Mouse (Mus musculus) heart, postnatal 14 days (tissue): ENCODE data around the gene Nelfb. TPM values are rescaled to one million over a fixed set of nuclear protein-coding genes. Genes with fewer than 3 reads are reported as not detected.

Experiments used
- DNase-seq, 2 experiments: peaks; one replicate each; pipeline ENCODE4 v3.0.0; 2021 to 2022
- intact Hi-C: fragments of 180-260 bp; cut with DNase I; formaldehyde crosslinking; loops from one replicate; pipeline ENCODE4 v1.15.1; 2025
- total RNA-seq, 2 experiments: library from RNA; stranded (reverse); gene quantifications; 2 replicates each; pipeline ENCODE4 v1.2.3; 2021

The Nelfb gene
- total RNA-seq, 2 experiments from 2014 or later: 35.7 to 36.2 TPM

DNA sequence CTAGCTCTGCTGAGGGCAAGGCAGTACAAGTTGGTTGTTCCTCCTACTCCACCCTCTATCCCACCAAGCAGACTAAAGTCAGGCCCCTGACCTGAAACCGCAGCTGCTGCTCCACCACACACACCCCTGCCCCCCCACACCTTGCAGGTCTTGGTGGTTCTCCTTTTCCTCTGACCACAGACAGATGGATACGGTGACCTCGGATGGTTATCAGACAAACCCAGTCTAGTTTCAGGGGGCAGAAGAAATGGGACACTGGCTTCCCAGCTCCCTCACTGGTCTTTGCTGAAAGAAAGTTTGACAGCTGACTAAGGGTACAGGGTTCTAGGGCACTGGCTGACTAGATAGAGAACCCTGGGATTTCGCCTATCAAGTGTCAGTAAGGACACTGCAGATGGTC lies 22.1 kb upstream of the Nelfb start:
- no peak for DNase-seq
- intact Hi-C loops: no loop called here

DNA sequence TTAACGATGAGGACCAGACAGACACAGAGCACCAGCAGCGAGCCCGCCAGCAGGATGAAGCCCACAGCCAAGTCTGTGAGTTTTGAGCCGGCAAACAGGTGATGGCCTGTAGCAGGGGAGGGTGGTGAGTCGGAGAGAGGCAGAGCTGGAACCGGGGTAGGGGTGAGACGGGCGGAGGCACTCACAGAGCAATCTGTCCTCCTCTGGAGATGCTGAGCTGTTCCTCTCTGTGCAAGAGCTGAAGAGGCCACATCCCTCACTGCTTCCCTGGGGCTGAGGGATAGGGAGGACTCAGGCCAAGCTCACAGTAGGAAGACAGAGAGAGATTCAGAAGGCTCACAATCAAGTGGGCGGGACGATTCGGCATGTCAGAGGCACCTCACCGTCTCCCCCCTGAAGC lies 19.7 kb upstream of the Nelfb start:
- intact Hi-C loops: no loop called here
- DNase-seq: no peak

- intact Hi-C loops: no loop called here
- no peak for DNase-seq
These were observed 19.3 kb upstream of the Nelfb start for GRCm38 (mm10) chr2:25230581-25230980.

- intact Hi-C loops: loop anchor here (2.0 kb wide), 2 partner anchors 23 to 63 kb away; no protein-coding TSS in a partner anchor
- DNase-seq: no peak
These were observed 18.3 kb upstream of the Nelfb start for GRCm38 (mm10) chr2:25229582-25229981.

DNA sequence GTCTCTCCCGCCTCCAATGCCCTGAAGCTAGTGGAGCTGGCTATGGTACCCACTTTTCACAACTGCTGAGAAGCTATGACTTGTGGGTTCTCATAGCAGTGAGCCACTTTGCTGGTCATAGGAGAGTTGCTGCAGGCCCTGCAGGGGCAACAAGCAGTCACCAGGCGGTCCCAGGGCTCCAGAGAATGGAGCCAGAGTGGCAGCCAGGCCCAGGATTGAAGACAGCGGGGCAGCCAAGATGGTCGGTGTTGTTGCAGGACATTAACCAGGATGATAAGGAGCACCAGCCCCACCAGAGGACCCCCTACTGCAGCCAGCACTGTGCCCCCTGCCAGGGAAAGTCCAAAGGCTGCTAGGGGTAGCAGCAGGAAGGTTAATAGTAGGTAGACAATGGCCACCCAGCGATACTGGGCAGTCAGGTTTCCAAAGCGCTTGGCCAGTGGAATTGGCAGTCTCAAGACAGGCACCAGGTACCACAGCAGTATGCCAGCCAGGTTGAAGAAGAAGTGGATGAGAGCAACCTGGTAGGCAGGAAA lies 17.8 kb upstream of the Nelfb start:
- no peak for DNase-seq
- intact Hi-C loops: loop anchor here (1.0 to 2.0 kb wide), 3 partner anchors 24 to 64 kb away; no protein-coding TSS in a partner anchor

GRCm38 (mm10) chr2:25228431-25228889 lies 17.2 kb upstream of the Nelfb start:
- intact Hi-C loops: loop anchor here (1.0 to 2.0 kb wide), 3 partner anchors 24 to 64 kb away; no protein-coding TSS in a partner anchor
- DNase-seq: peak; percentile 86 to 89

- no peak for DNase-seq
- intact Hi-C loops: no loop called here
These were observed 16.1 kb upstream of the Nelfb start for GRCm38 (mm10) chr2:25227406-25227805.

- intact Hi-C loops: no loop called here
- no peak for DNase-seq
These were observed 15.6 kb upstream of the Nelfb start for GRCm38 (mm10) chr2:25226864-25227263.

DNA sequence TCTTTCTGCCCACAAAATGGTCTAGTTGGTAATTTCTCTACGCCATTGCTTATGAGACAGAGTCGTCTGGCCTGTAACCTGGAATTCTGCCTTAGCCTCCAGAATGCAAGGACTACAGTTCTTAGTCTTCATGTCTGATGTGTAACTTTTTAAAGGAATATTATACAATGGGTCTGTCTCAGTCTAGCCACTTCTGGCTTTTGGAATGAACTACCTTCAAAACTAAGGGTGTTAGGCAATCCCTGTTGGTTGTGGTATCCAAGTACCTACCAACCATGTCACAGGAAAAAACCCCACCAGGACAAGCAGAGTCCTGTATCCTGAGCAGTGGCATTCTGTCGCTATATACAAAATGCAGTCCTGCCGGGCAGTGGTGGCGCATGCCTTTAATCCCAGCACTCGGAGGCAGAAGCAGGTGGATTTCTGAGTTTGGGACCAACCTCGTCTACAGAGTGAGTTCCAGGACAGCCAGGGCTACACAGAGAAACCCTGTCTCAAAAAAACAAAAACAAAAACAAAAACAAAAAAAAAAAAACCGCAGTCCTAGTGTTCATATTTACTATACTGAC lies 14.6 kb upstream of the Nelfb start:
- intact Hi-C loops: no loop called here
- no peak for DNase-seq

DNA sequence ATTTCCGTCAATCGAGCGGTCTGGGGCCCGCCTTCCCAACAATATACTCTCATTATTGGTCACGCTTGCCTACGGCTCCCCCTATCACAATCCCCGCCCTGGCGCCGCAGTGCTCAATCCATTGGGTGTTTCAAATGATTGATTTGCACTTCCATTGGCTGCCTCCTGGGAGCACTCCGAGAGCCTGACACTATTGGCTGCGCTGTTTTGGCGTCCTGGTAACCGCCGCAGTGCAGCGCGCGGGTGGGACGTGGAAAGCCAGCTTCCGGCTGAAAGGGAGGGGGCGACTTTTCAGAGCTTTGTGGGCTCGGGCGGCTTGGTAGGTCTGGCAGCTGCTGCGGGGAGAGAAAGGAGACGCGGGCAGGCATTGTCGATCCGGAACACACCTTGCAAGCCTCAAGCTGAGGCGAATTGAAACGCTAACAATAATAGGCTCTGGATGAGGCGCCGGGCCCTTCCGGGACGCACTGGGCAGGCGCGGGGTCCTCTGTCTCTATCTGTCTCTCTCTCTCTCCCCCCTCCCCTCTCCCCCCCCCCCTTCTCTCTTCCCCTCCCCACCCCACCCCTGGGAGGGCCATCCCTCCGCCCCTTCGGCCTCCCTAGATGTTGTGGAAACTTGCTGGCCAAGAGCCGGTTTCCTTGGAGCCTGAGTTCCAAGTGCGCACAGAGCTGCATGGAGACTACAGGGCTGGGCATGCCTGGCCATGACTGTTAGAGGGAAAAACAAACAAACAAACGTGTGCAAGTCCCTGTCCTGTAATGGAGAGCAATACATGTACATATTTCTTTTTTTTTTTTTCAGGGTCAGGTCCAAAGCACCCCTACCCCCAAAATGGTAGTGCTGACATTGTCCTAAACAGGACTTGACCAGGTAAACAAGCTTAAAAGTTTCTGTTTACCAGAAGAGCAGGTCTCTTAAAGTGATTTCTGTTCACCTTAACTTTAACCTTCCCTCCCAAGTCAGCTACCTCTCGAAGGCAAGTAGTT lies 13.8 kb upstream of the Nelfb start:
- peak; percentile 95 for DNase-seq
- intact Hi-C loops: no loop called here

- intact Hi-C loops: no loop called here
- DNase-seq: no peak
These were observed 13.1 kb upstream of the Nelfb start, which contains the start of gene Tubb4b for GRCm38 (mm10) chr2:25224492-25224765. Tubb4b (minus strand) TSS chr2:25224702.

GRCm38 (mm10) chr2:25223681-25224491 lies 12.6 kb upstream of the Nelfb start:
- intact Hi-C loops: no loop called here

GRCm38 (mm10) chr2:25221331-25221772 lies 10.1 kb upstream of the Nelfb start:
- DNase-seq: no peak
- intact Hi-C loops: no loop called here

More at GRCm38 (mm10) chr2:25223681-25224491, 12.6 kb upstream of the Nelfb start:
- peak; percentile 84 to 85 for DNase-seq

- intact Hi-C loops: no loop called here
- no peak for DNase-seq
These were observed 7.2 kb upstream of the Nelfb start, which contains the start of gene Fam166a for GRCm38 (mm10) chr2:25218445-25218844. Fam166a (plus strand) TSS chr2:25218745.

GRCm38 (mm10) chr2:25217666-25218065 lies 6.4 kb upstream of the Nelfb start:
- DNase-seq: no peak
- intact Hi-C loops: no loop called here

DNA sequence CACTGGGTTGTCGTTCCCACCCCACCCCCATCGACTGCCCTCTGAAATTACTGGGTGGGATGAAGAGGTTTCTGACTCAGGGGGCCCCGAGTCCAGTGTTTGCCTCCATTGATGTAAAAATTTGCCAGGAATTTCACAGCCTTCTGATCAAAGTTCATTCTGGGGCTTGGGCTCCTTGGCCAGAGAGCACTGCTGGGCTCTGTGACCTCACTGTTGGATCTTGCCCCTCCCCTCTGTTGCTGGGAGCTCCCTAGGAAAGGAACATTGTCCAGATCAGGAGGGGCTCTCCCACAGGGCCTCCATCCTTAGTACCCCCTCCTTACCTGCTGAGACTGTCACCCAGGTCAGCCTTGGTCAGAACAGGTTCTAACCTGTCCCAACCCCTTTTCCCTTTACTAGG lies 3.2 kb upstream of the Nelfb start, which contains the start of gene Stpg3:
Stpg3 (minus strand) TSS at position 194 of the 400 bp plus-strand sequence.
- no peak for DNase-seq
- intact Hi-C loops: no loop called here

DNA sequence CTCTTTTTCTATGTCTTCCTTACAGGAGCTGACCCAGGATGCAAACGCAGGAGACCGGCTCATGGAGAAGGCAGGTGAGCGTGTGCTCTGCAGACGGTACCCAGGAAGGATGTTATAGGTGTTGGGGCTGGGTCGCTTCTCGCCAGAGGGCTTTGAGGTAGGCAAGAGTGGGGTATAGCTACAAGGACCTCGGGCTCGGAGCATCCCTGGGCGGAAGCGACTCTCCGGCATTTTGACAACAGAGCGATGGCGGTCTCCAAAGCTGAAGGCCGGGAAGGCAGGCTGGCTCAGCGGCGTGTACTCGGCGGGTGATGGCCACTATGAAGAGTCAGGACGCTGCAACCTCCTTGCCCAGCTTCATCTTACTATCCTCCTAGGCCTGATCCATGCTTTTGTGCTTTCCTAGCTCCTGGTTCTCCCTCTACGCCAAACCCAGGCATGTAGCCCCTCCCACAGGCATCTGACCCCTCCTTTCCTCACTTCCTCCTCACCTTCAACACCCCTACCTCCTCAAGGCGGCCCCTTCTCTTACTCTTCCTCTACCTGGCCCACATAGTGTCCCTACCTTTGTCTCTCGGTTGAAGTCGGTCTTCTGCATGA lies 2.1 kb upstream of the Nelfb start:
- DNase-seq: no peak
- intact Hi-C loops: no loop called here

- intact Hi-C loops: no loop called here
- DNase-seq: peak in 1 of 2 experiments; percentile 16
These were observed 603 bp downstream of the Nelfb start for GRCm38 (mm10) chr2:25210686-25211085.

- DNase-seq: no peak
- intact Hi-C loops: no loop called here
These were observed 3.7 kb downstream of the Nelfb start for GRCm38 (mm10) chr2:25207593-25207992.
